Mouse (Mus musculus) bone marrow macrophage, adult 2 months (primary cell): Measurements from ENCODE around the gene Vamp4. TPM values are rescaled to one million over a fixed set of nuclear protein-coding genes. Genes with fewer than 3 reads are reported as not detected.

Experiments used
- H3K27ac ChIP-seq: 2 replicates; pipeline ENCODE4 v1.5.1; 2012; ENCODE audit warnings: low read depth, low read length; ENCODE audit not compliant: insufficient read depth
- H3K4me1 ChIP-seq: 2 replicates; pipeline ENCODE4 v1.6.1; 2012; ENCODE audit warnings: low read length; ENCODE audit not compliant: control insufficient read depth, insufficient read depth
- H3K4me3 ChIP-seq: 2 replicates; pipeline ENCODE4 v1.5.1; 2012; ENCODE audit warnings: mild to moderate bottlenecking, low read length, moderate library complexity; ENCODE audit not compliant: insufficient read depth
- CTCF ChIP-seq: IDR thresholded peaks from 2 replicates; pipeline ENCODE4 v1.5.1; 2012; ENCODE audit warnings: low read depth, mild to moderate bottlenecking, low read length, moderate library complexity
- POLR2A ChIP-seq: IDR thresholded peaks from 2 replicates; pipeline ENCODE4 v1.6.1; 2012; ENCODE audit warnings: mild to moderate bottlenecking, low read depth, low read length, borderline replicate concordance
- polyA plus RNA-seq: library from polyadenylated mRNA; stranded (reverse); fragments of >200 nt; gene quantifications from 2 replicates; pipeline ENCODE4 v1.2.4, GENCODE M21; 2012; ENCODE audit not compliant: missing spikeins, insufficient read depth, insufficient read length

Vamp4 gene
- polyA plus RNA-seq, 1 experiment = 78.8 TPM

DNA sequence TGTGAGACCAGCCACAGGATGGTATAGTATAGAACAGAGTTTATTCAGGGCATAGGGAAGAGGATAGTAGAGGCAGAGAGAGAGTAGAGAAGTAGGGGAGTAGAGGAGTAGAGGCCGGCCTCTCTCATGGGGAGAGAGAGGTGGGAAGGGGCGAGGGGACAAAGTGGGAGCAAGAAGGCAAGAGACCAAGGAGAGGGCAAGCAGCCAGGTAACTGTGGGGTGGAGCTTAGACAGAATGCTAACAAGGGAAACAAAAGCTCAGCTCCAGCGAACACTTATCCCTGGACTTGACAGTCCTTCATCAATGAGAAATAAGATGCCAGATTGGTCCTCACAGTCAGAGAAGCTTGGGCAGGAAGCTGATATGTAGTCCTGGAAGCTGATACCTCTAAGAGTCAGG lies 72.3 kb downstream of the Vamp4 start:
- H3K4me1 ChIP-seq = peaks cover 2% of the 10 kb centered on the region; the same call in 1 of the 2 replicates
- H3K27ac ChIP-seq = no peak overlapping the region
- no peak overlapping the region for H3K4me3 ChIP-seq
- TF ChIP-seq CTCF = no peak
- no peak for TF ChIP-seq POLR2A

GRCm38 (mm10) chr1:162643752-162644151 lies 73.4 kb downstream of the Vamp4 start:
- TF ChIP-seq POLR2A (no peak), CTCF (no peak)

GRCm38 (mm10) chr1:162646083-162646686 lies 75.9 kb downstream of the Vamp4 start:
- TF ChIP-seq CTCF (peak; percentile 36; the same call in 1 of the 2 replicates), POLR2A (no peak)
- H3K27ac ChIP-seq = no peak overlapping the region
- H3K4me1 ChIP-seq = peaks cover 2% of the 10 kb centered on the region; the same call in 1 of the 2 replicates
- no peak overlapping the region for H3K4me3 ChIP-seq

More at GRCm38 (mm10) chr1:162643752-162644151, 73.4 kb downstream of the Vamp4 start:
- Histone ChIP-seq H3K27ac (no peak overlapping the region), H3K4me3 (no peak overlapping the region), H3K4me1 (peaks cover 2% of the 10 kb centered on the region; the same call in 1 of the 2 replicates)

DNA sequence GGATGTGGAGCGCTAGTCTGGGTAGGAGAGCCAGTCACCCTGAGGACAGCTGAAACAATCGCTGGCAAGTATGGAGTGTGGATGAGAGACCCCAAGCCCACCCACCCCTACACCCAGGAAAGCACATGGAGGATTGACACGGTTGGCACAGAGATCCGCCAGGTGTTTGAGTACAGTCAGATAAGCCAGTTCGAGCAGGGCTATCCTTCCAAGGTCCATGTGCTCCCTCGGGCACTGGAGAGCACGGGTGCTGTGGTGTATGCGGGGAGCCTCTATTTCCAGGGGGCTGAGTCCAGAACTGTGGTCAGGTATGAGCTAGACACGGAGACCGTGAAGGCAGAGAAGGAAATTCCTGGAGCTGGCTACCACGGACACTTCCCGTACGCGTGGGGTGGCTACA lies 78.1 kb downstream of the Vamp4 start:
- Histone ChIP-seq H3K4me1 (peaks cover 2% of the 10 kb centered on the region; the same call in 1 of the 2 replicates), H3K27ac (no peak overlapping the region), H3K4me3 (no peak overlapping the region)
- TF ChIP-seq POLR2A = no peak
- TF ChIP-seq CTCF = no peak

Other genes starting within 250 kb of the Vamp4 start
- gene Dnm3, start 92.5 kb upstream of the Vamp4 start, polyA plus RNA-seq = 0.29 and 1.4 TPM in 2 replicates
- gene Mettl13, start 22.0 kb upstream of the Vamp4 start, polyA plus RNA-seq = 6.5 and 8.2 TPM in 2 replicates
- gene Myoc, start 68.6 kb downstream of the Vamp4 start, polyA plus RNA-seq = not detected in 2 replicates
- gene Myocos, start 87.7 kb downstream of the Vamp4 start, polyA plus RNA-seq = not detected in 2 replicates
- 115 and 119 TPM in 2 replicates for gene Prrc2c, start 170.0 kb downstream of the Vamp4 start, polyA plus RNA-seq
- not detected in 2 replicates for gene Fmo4, start 243.5 kb downstream of the Vamp4 start, polyA plus RNA-seq